Mouse (Mus musculus): ENCODE data around the gene Lipa.

GRCm38 (mm10) chr19:34573650-34574049 is 46.4 kb upstream of the Lipa start:
- TF ChIP-seq CTCF (IDR thresholded peaks at IDR 0.05; ENCODE audit: extremely low read depth, insufficient read depth, low read length) (no peak), POLR2A (IDR thresholded peaks at IDR 0.05; ENCODE audit: extremely low read depth, insufficient read depth, low read length) (no peak)
